Mouse (Mus musculus) olfactory bulb, adult 2 months (tissue): Measurements from ENCODE around the gene Xrcc5.

Experiments
- CTCF ChIP-seq: fragments of 200-500 bp; IDR thresholded peaks from 2 replicates; pipeline ENCODE4 v1.5.1; 2012; ENCODE audit warnings: low read depth, mild to moderate bottlenecking, low read length, moderate library complexity; ENCODE audit not compliant: insufficient read depth
- POLR2A ChIP-seq: fragments of 200-500 bp; IDR thresholded peaks from 2 replicates; pipeline ENCODE4 v1.6.1; 2012; ENCODE audit warnings: mild to moderate bottlenecking, low read depth, low read length, moderate library complexity; ENCODE audit not compliant: insufficient read depth

DNA sequence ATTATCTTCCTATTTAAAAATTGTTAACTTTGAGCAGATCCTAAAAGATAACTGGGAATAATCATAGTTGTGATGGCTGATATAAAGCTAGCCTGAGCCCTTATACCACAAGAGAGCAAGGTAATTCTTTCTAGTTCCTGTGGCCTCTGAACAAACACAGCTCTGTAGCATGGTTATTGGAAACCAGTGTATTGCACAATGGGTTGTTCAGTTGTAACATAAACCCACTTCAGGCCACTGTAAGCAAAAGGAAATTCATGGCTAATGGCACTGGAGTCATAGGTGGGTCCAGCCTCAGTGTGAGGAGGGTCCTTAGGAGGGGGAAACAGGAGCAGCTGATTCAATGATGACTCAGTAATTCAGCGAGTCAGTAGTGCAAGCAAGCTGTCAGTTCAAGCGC lies 113.0 kb downstream of the Xrcc5 start:
- no peak for TF ChIP-seq POLR2A
- no peak for TF ChIP-seq CTCF
